In the genomic region with DNA sequence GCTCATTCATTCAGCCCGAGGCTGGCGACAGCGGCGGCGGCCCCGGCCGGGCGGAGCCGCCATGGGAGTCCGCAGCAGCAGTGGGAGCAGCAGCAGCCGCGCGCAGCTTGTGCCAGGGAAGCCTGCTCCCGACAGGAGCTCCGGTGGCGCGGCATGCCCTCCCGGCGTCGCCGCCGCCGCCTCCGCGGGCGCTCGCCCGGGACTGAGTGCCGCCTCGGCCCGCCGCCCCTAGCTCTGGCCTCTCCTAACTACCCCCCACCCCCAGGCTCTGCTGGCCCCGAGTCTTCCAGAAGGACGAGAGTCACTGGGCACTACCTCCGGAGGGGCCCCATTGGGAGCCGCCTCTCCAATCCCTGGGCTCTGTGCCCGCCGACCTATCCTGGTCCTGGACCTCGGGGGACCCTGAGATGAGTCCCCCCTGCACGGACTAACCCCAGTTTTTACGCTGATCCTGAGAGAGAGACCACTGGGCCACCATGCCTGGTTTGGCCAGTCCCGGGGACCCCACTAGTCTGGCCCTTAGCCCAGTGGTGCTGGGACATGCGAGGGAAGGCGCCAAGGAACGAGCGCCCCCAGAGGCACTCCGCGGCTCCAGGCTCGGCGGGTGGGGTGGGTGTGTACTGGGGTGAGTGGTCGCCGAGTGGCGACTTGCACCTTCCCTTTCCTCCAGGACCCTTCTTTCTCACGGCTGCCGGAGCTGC, we compare ENCODE assay signal across 8 mouse cellular contexts.
DNase-seq lines count a peak whose midpoint lies in the region; ATAC-seq lines count a peak whose summit lies in the region.

No protein-coding gene starts in this region.

- no peaks in the 10 kb centered on the region for H3K36me3 ChIP-seq in embryonic facial prominence, embryonic 15.5 days
- H3K36me3 ChIP-seq in hindbrain, embryonic 14.5 days (replicated peaks; ENCODE audit: control insufficient read depth, insufficient read depth) = no peaks in the 10 kb centered on the region
- H3K36me3 ChIP-seq in neural tube, embryonic 13.5 days = no peaks in the 10 kb centered on the region

- intact Hi-C loops in left cerebral cortex, postnatal 36 days (cut with DNase I) = loop anchor here (2.0 to 10.0 kb wide), 5 partner anchors 58 to 325 kb away; no protein-coding TSS in a partner anchor

- 1% methylated on average over 55 of the region's 55 CpGs for WGBS in embryonic facial prominence, embryonic 15.5 days
- under 1% methylated on average over 37 of the region's 55 CpGs for WGBS in hindbrain, embryonic 14.5 days
- WGBS in neural tube, embryonic 13.5 days = under 1% methylated on average over 54 of the region's 55 CpGs

- H3K9ac ChIP-seq in embryonic facial prominence, embryonic 15.5 days = no peak overlapping the region
- H3K9ac ChIP-seq in hindbrain, embryonic 14.5 days = peak overlapping the region; percentile 81
- peak overlapping the region; percentile 83 for H3K9ac ChIP-seq in neural tube, embryonic 13.5 days

- peaks cover 26% of the 10 kb centered on the region for H3K4me1 ChIP-seq in embryonic facial prominence, embryonic 15.5 days
- H3K4me1 ChIP-seq in hindbrain, embryonic 14.5 days (replicated peaks; ENCODE audit: control insufficient read depth, insufficient read depth, low read length) = peaks cover 12% of the 10 kb centered on the region
- peaks cover 37% of the 10 kb centered on the region for H3K4me1 ChIP-seq in neural tube, embryonic 13.5 days (replicated peaks)

- H3K4me3 ChIP-seq in embryonic facial prominence, embryonic 15.5 days (replicated peaks) = peak overlapping the region; percentile 48
- H3K4me3 ChIP-seq in hindbrain, embryonic 14.5 days (replicated peaks; ENCODE audit: low read length) = peak overlapping the region; percentile 68
- H3K4me3 ChIP-seq in neural tube, embryonic 13.5 days = peak overlapping the region; percentile 64

- no peak overlapping the region for H3K27ac ChIP-seq in embryonic facial prominence, embryonic 15.5 days (replicated peaks)
- peak overlapping the region; percentile 82 for H3K27ac ChIP-seq in hindbrain, embryonic 14.5 days
- peak overlapping the region; percentile 88 for H3K27ac ChIP-seq in neural tube, embryonic 13.5 days (replicated peaks)

- peak; percentile 19 to 23 for DNase-seq in adrenal gland, adult 18-20 months (ENCODE audit: low spot score in 2 of 2)
- no peak for DNase-seq in adrenal gland, adult 8-10 months
- peak; percentile 28 to 31 for DNase-seq in adrenal gland, postnatal 36 days
- DNase-seq in hindbrain, embryonic 14.5 days (ENCODE audit: low spot score) = peak; percentile 61
- peak; percentile 79 to 80 for DNase-seq in left cerebral cortex, postnatal 36 days (ENCODE audit: low spot score in 2 of 2)

- no peaks in the 10 kb centered on the region for H3K9me3 ChIP-seq in embryonic facial prominence, embryonic 15.5 days (replicated peaks)
- H3K9me3 ChIP-seq in hindbrain, embryonic 14.5 days (ENCODE audit: control insufficient read depth, low read length) = no peaks in the 10 kb centered on the region
- H3K9me3 ChIP-seq in neural tube, embryonic 13.5 days = no peaks in the 10 kb centered on the region

- H3K27me3 ChIP-seq in embryonic facial prominence, embryonic 15.5 days = peaks cover 72% of the 10 kb centered on the region
- H3K27me3 ChIP-seq in hindbrain, embryonic 14.5 days (ENCODE audit: control insufficient read depth, insufficient read depth, low read length) = peaks cover 15% of the 10 kb centered on the region
- H3K27me3 ChIP-seq in neural tube, embryonic 13.5 days = peaks cover 57% of the 10 kb centered on the region

- peak overlapping the region; percentile 95 for H3K4me2 ChIP-seq in embryonic facial prominence, embryonic 15.5 days (replicated peaks)
- peak overlapping the region; percentile 98 for H3K4me2 ChIP-seq in hindbrain, embryonic 14.5 days (replicated peaks)
- peak overlapping the region; percentile 96 for H3K4me2 ChIP-seq in neural tube, embryonic 13.5 days

- ATAC-seq in embryonic facial prominence, embryonic 15.5 days (ENCODE audit: insufficient number of reproducible peaks, low FRiP score, low TSS enrichment, low read depth) = peak; percentile 58
- peak; percentile 67 for ATAC-seq in hindbrain, embryonic 14.5 days (ENCODE audit: low FRiP score)
- ATAC-seq in neural tube, embryonic 13.5 days (ENCODE audit: low read depth) = peak; percentile 90
- no peak for ATAC-seq in inflammation-experienced regulatory T-cells, adult 6 months
